Mouse (Mus musculus) gastrocnemius, adult 2 months (tissue): ENCODE results near the gene Atpif1. TPM values are rescaled to one million over a fixed set of nuclear protein-coding genes. Genes with fewer than 3 reads are reported as not detected.

Source experiments
- DNase-seq: peaks from one replicate; pipeline ENCODE4 v3.0.0; 2022
- H3K27ac ChIP-seq: fragments of 200-600 bp; 2 replicates; pipeline ENCODE4 v1.8.1; 2022; ENCODE audit warnings: mild to moderate bottlenecking
- H3K4me3 ChIP-seq: fragments of 200-600 bp; 2 replicates; pipeline ENCODE4 v1.8.1; 2022; ENCODE audit warnings: mild to moderate bottlenecking, moderate library complexity
- CTCF ChIP-seq: fragments of 200-600 bp; IDR thresholded peaks from 2 replicates; pipeline ENCODE4 v1.8.1; 2022; ENCODE audit warnings: antibody characterized with exemption, mild to moderate bottlenecking, moderate library complexity
- intact Hi-C: fragments of 180-260 bp; cut with DNase I; formaldehyde crosslinking; loops from one replicate; pipeline ENCODE4 v1.15.1; 2025
- total RNA-seq, 2 experiments: library from RNA; stranded (reverse); gene quantifications; 2 replicates each; pipeline ENCODE4 v1.2.3; 2021

The Atpif1 gene
- total RNA-seq, 2 experiments from 2014 or later: 41.0 to 60.0 TPM

GRCm38 (mm10) chr4:132505034-132505738 lies 28.3 kb downstream of the Atpif1 start:
- intact Hi-C loops: no loop called here
- H3K4me3 ChIP-seq: no peak overlapping the region
- no peak for DNase-seq
- no peak overlapping the region for H3K27ac ChIP-seq
- TF ChIP-seq CTCF: no peak

- intact Hi-C loops: no loop called here
Measured at GRCm38 (mm10) chr4:132503344-132503743, 30.1 kb downstream of the Atpif1 start.

GRCm38 (mm10) chr4:132501639-132502038 lies 31.8 kb downstream of the Atpif1 start:
- Histone ChIP-seq H3K4me3 (no peak overlapping the region), H3K27ac (no peak overlapping the region)
- intact Hi-C loops: no loop called here
- DNase-seq: no peak
- no peak for TF ChIP-seq CTCF

More at GRCm38 (mm10) chr4:132503344-132503743, 30.1 kb downstream of the Atpif1 start:
- DNase-seq: no peak
- Histone ChIP-seq H3K4me3 (no peak overlapping the region), H3K27ac (no peak overlapping the region)
- TF ChIP-seq CTCF: no peak

- TF ChIP-seq CTCF: no peak
- intact Hi-C loops: no loop called here
- Histone ChIP-seq H3K27ac (no peak overlapping the region), H3K4me3 (no peak overlapping the region)
- no peak for DNase-seq
Measured at GRCm38 (mm10) chr4:132494271-132494918, 39.1 kb downstream of the Atpif1 start.

- TF ChIP-seq CTCF: no peak
- H3K4me3 ChIP-seq: no peak overlapping the region
- DNase-seq: peak; percentile 60
- peak overlapping the region; percentile 58 for H3K27ac ChIP-seq
- intact Hi-C loops: no loop called here
Measured at GRCm38 (mm10) chr4:132492178-132493060, 41.0 kb downstream of the Atpif1 start.

- H3K4me3 ChIP-seq: no peak overlapping the region
- no peak for TF ChIP-seq CTCF
- H3K27ac ChIP-seq: peak overlapping the region; percentile 58
- intact Hi-C loops: no loop called here
- no peak for DNase-seq
Measured at GRCm38 (mm10) chr4:132491748-132492147, 41.7 kb downstream of the Atpif1 start.

GRCm38 (mm10) chr4:132491057-132491456 lies 42.4 kb downstream of the Atpif1 start:
- no peak for DNase-seq
- H3K4me3 ChIP-seq: no peak overlapping the region
- H3K27ac ChIP-seq: no peak overlapping the region
- no peak for TF ChIP-seq CTCF
- intact Hi-C loops: no loop called here

- intact Hi-C loops: no loop called here
- DNase-seq: no peak
- Histone ChIP-seq H3K4me3 (no peak overlapping the region), H3K27ac (no peak overlapping the region)
- TF ChIP-seq CTCF: no peak
Measured at GRCm38 (mm10) chr4:132490273-132491010, 43.0 kb downstream of the Atpif1 start.

- no peak for DNase-seq
- TF ChIP-seq CTCF: no peak
- Histone ChIP-seq H3K27ac (peak overlapping the region; percentile 24; the same call in 1 of the 2 replicates), H3K4me3 (no peak overlapping the region)
- intact Hi-C loops: no loop called here
Measured at GRCm38 (mm10) chr4:132488976-132489375, 44.5 kb downstream of the Atpif1 start.

- intact Hi-C loops: no loop called here
- TF ChIP-seq CTCF: no peak
- DNase-seq: no peak
Measured at GRCm38 (mm10) chr4:132488521-132488920, 44.9 kb downstream of the Atpif1 start.

GRCm38 (mm10) chr4:132484820-132485219 lies 48.6 kb downstream of the Atpif1 start:
- intact Hi-C loops: no loop called here
- Histone ChIP-seq H3K4me3 (no peak overlapping the region), H3K27ac (no peak overlapping the region)
- TF ChIP-seq CTCF: no peak
- DNase-seq: no peak

More at GRCm38 (mm10) chr4:132488521-132488920, 44.9 kb downstream of the Atpif1 start:
- H3K27ac ChIP-seq: peak overlapping the region; percentile 48
- H3K4me3 ChIP-seq: no peak overlapping the region

- Histone ChIP-seq H3K4me3 (no peak overlapping the region), H3K27ac (no peak overlapping the region)
- TF ChIP-seq CTCF: no peak
- intact Hi-C loops: no loop called here
- no peak for DNase-seq
Measured at GRCm38 (mm10) chr4:132484231-132484630, 49.2 kb downstream of the Atpif1 start.
